Mouse (Mus musculus) C2C12 (cell line): Measurements from ENCODE around the gene Kcnj11.

Experiments used
- CTCF ChIP-seq: IDR thresholded peaks from one replicate; pipeline ENCODE4 v1.5.1; 2011; ENCODE audit not compliant: control insufficient read depth, insufficient read depth, insufficient read length
- USF1 ChIP-seq: IDR thresholded peaks from one replicate; pipeline ENCODE4 v1.6.1; 2011; ENCODE audit warnings: low read depth, mild to moderate bottlenecking, control low read depth, moderate library complexity

GRCm38 (mm10) chr7:46103075-46103591, 2.6 kb upstream of the Kcnj11 start:
- no peak for TF ChIP-seq CTCF
- TF ChIP-seq USF1, result no peak
